Mouse (Mus musculus) midbrain, embryonic 16.5 days (tissue): ENCODE measurements around the gene Gpr25. TPM values are rescaled to one million over a fixed set of nuclear protein-coding genes. Genes with fewer than 3 reads are reported as not detected.

Source experiments
- ATAC-seq: fragments of 200-750 bp; cut with Nextera tagmentation; 2 replicates; pipeline ENCODE4 v1.8.0; 2017; ENCODE audit warnings: moderate TSS enrichment
- H3K27ac ChIP-seq: fragments of 300-500 bp; sonication (generic); 2 replicates; pipeline ENCODE4 v1.5.1; 2014; ENCODE audit warnings: mild to moderate bottlenecking, low read length, mixed read lengths
- H3K27me3 ChIP-seq: fragments of 300-500 bp; sonication (generic); 2 replicates; pipeline ENCODE4 v1.6.1; 2014; ENCODE audit warnings: low read depth, low read length, mixed read lengths; ENCODE audit not compliant: control insufficient read depth, insufficient read depth
- H3K36me3 ChIP-seq: fragments of 300-500 bp; sonication (generic); 2 replicates; pipeline ENCODE4 v1.6.1; 2014; ENCODE audit warnings: mild to moderate bottlenecking, low read length, moderate library complexity, mixed read lengths; ENCODE audit not compliant: control insufficient read depth, insufficient read depth
- H3K4me1 ChIP-seq: fragments of 300-500 bp; sonication (generic); 2 replicates; pipeline ENCODE4 v1.6.1; 2014; ENCODE audit warnings: mild to moderate bottlenecking, low read length, mixed read lengths; ENCODE audit not compliant: control insufficient read depth, insufficient read depth
- H3K4me2 ChIP-seq: fragments of 300-500 bp; sonication (generic); 2 replicates; pipeline ENCODE4 v1.6.1; 2014; ENCODE audit warnings: mild to moderate bottlenecking, low read length, mixed read lengths
- H3K4me3 ChIP-seq: fragments of 300-500 bp; sonication (generic); 2 replicates; pipeline ENCODE4 v1.5.1; 2014; ENCODE audit warnings: low read depth, mild to moderate bottlenecking, low read length, moderate library complexity, mixed read lengths
- H3K9ac ChIP-seq: fragments of 300-500 bp; sonication (generic); 2 replicates; pipeline ENCODE4 v1.6.1; 2014; ENCODE audit warnings: low read depth, low read length, mixed read lengths
- H3K9me3 ChIP-seq: fragments of 300-500 bp; sonication (generic); replicated peaks from 2 replicates; pipeline ENCODE4 v1.6.1; 2014; ENCODE audit warnings: mild to moderate bottlenecking, low read length, mixed read lengths; ENCODE audit not compliant: control insufficient read depth, poor library complexity, severe bottlenecking
- WGBS: fragments of 180-500 bp; shearing (Covaris S2); extraction: QIAGEN DNeasy Blood & Tissue Kit; methylation state at CpG from one replicate; pipeline ENCODE4 v1.1.7; 2014; 5-methylcytosine and 5-hydroxymethylcytosine counted together
- polyA plus RNA-seq: library from polyadenylated mRNA; unstranded; fragments of >200 nt; fragmentation: Nextera tagmentation; extraction: Ambion mirVana; gene quantifications from 2 replicates; pipeline ENCODE4 v1.2.1, GENCODE M21; 2015

Gpr25 gene
- polyA plus RNA-seq, 1 experiment from 2014 or later, result 0.72 TPM

- WGBS, result 35% methylated on average over 11 of the region's 11 CpGs
- H3K4me2 ChIP-seq, result no peak overlapping the region
- H3K4me3 ChIP-seq, result no peak overlapping the region
- no peaks in the 10 kb centered on the region for H3K36me3 ChIP-seq
- H3K27ac ChIP-seq, result no peak overlapping the region
- no peaks in the 10 kb centered on the region for H3K9me3 ChIP-seq
- peaks cover 35% of the 10 kb centered on the region for H3K4me1 ChIP-seq
- H3K9ac ChIP-seq, result no peak overlapping the region
- peaks cover 3% of the 10 kb centered on the region; the same call in 1 of the 2 replicates for H3K27me3 ChIP-seq
- no peak for ATAC-seq
Observed at GRCm38 (mm10) chr1:136230201-136230600, 30.5 kb downstream of the Gpr25 start.

- H3K4me2 ChIP-seq, result no peak overlapping the region
- no peaks in the 10 kb centered on the region for H3K9me3 ChIP-seq
- no peak for ATAC-seq
- no peak overlapping the region for H3K27ac ChIP-seq
- H3K9ac ChIP-seq, result no peak overlapping the region
- WGBS, result 11% methylated on average over 6 of the region's 6 CpGs
- H3K4me3 ChIP-seq, result no peak overlapping the region
- H3K36me3 ChIP-seq, result no peaks in the 10 kb centered on the region
- H3K4me1 ChIP-seq, result peaks cover 33% of the 10 kb centered on the region
- peaks cover 3% of the 10 kb centered on the region; the same call in 1 of the 2 replicates for H3K27me3 ChIP-seq
Observed at GRCm38 (mm10) chr1:136229040-136229373, 31.7 kb downstream of the Gpr25 start.

- no peak for ATAC-seq
Observed at GRCm38 (mm10) chr1:136228328-136229039, 32.2 kb downstream of the Gpr25 start.

GRCm38 (mm10) chr1:136227870-136228269 is 32.8 kb downstream of the Gpr25 start:
- H3K9me3 ChIP-seq, result no peaks in the 10 kb centered on the region
- H3K36me3 ChIP-seq, result no peaks in the 10 kb centered on the region
- H3K4me2 ChIP-seq, result no peak overlapping the region
- H3K4me3 ChIP-seq, result no peak overlapping the region
- H3K9ac ChIP-seq, result no peak overlapping the region
- WGBS, result 59% methylated on average over 4 of the region's 4 CpGs
- ATAC-seq, result no peak
- peaks cover 3% of the 10 kb centered on the region; the same call in 1 of the 2 replicates for H3K27me3 ChIP-seq
- no peak overlapping the region for H3K27ac ChIP-seq
- peaks cover 28% of the 10 kb centered on the region for H3K4me1 ChIP-seq

More at GRCm38 (mm10) chr1:136228328-136229039, 32.2 kb downstream of the Gpr25 start:
- H3K4me1 ChIP-seq, result peaks cover 31% of the 10 kb centered on the region
- H3K27ac ChIP-seq, result no peak overlapping the region
- H3K27me3 ChIP-seq, result peaks cover 3% of the 10 kb centered on the region; the same call in 1 of the 2 replicates
- no peak overlapping the region for H3K9ac ChIP-seq
- H3K4me2 ChIP-seq, result no peak overlapping the region
- no peaks in the 10 kb centered on the region for H3K36me3 ChIP-seq
- no peaks in the 10 kb centered on the region for H3K9me3 ChIP-seq
- H3K4me3 ChIP-seq, result no peak overlapping the region
- WGBS, result 9% methylated on average over 13 of the region's 13 CpGs

GRCm38 (mm10) chr1:136226626-136227025 is 34.0 kb downstream of the Gpr25 start:
- Histone ChIP-seq H3K4me1 (peaks cover 16% of the 10 kb centered on the region), H3K4me3 (no peak overlapping the region), H3K9me3 (no peaks in the 10 kb centered on the region), H3K27me3 (peaks cover 3% of the 10 kb centered on the region; the same call in 1 of the 2 replicates), H3K36me3 (no peaks in the 10 kb centered on the region), H3K9ac (no peak overlapping the region), H3K27ac (no peak overlapping the region), H3K4me2 (no peak overlapping the region)
- WGBS, result 96% methylated on average over 8 of the region's 8 CpGs
- ATAC-seq, result no peak

GRCm38 (mm10) chr1:136225846-136226245 is 34.8 kb downstream of the Gpr25 start:
- no peak for ATAC-seq

GRCm38 (mm10) chr1:136223758-136224342 is 36.8 kb downstream of the Gpr25 start:
- Histone ChIP-seq H3K4me1 (peaks cover 4% of the 10 kb centered on the region), H3K4me3 (no peak overlapping the region), H3K27ac (no peak overlapping the region), H3K9ac (no peak overlapping the region), H3K27me3 (no peaks in the 10 kb centered on the region), H3K36me3 (no peaks in the 10 kb centered on the region), H3K9me3 (no peaks in the 10 kb centered on the region), H3K4me2 (no peak overlapping the region)
- ATAC-seq, result no peak
- 96% methylated on average over 10 of the region's 10 CpGs for WGBS

More at GRCm38 (mm10) chr1:136225846-136226245, 34.8 kb downstream of the Gpr25 start:
- Histone ChIP-seq H3K27ac (no peak overlapping the region), H3K9ac (no peak overlapping the region), H3K4me1 (peaks cover 11% of the 10 kb centered on the region), H3K36me3 (no peaks in the 10 kb centered on the region), H3K27me3 (peaks cover 2% of the 10 kb centered on the region; the same call in 1 of the 2 replicates), H3K4me3 (no peak overlapping the region), H3K9me3 (no peaks in the 10 kb centered on the region), H3K4me2 (no peak overlapping the region)
- WGBS, result 92% methylated on average over 8 of the region's 8 CpGs

- Histone ChIP-seq H3K36me3 (no peaks in the 10 kb centered on the region), H3K9me3 (no peaks in the 10 kb centered on the region), H3K4me1 (no peaks in the 10 kb centered on the region), H3K27me3 (no peaks in the 10 kb centered on the region), H3K4me3 (no peak overlapping the region), H3K4me2 (no peak overlapping the region), H3K27ac (no peak overlapping the region), H3K9ac (no peak overlapping the region)
- no peak for ATAC-seq
- WGBS, result 89% methylated on average over 10 of the region's 10 CpGs
Observed at GRCm38 (mm10) chr1:136222386-136222785, 38.3 kb downstream of the Gpr25 start.
